Mouse (Mus musculus) layer of hippocampus, postnatal 14 days (tissue): ENCODE results near the gene Epb41l3. TPM values are rescaled to one million over a fixed set of nuclear protein-coding genes. Genes with fewer than 3 reads are reported as not detected.

Experiments used
- DNase-seq, 2 experiments: peaks; one replicate each; pipeline ENCODE4 v3.0.0; 2021 to 2022; ENCODE audit warnings: low spot score in 2 of 2, mixed read lengths in 1 of 2
- total RNA-seq, 2 experiments: library from RNA; stranded (reverse); gene quantifications; 2 replicates each; pipeline ENCODE4 v1.2.3; 2021

The Epb41l3 gene
- total RNA-seq, 2 experiments from 2014 or later, result 136 to 169 TPM

DNA sequence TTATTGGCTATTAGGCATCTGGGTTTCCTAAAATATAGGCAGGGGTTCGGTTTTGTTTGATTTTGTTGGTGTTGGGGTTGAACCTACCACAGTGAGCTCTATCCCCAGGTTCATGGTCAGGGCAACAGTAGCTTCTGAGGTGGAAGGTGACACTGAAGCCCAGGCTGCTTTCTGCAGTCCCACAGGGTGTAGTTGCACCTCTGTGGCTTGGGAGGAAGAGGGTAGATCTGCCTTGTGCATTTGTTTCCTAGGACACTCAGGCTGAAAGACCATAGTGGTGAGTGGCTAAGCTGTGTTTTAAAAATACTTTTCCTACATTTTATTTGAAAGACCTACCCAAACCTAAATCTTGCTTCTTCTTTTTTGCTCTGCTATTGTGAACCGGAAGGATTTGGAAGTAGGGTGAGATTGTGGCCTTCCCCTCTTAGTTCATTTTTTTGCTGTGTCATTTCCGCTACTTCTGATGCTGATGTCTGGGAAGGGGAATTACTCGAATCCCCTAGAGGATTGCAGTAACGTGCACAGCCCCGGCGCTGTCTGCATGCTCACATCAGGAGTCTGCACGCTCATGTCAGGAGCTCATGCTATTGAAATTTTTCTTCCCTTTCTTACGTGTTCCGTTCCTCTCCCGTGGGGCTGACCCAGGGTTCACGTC, 105.5 kb downstream of the Epb41l3 start:
- no peak for DNase-seq

DNA sequence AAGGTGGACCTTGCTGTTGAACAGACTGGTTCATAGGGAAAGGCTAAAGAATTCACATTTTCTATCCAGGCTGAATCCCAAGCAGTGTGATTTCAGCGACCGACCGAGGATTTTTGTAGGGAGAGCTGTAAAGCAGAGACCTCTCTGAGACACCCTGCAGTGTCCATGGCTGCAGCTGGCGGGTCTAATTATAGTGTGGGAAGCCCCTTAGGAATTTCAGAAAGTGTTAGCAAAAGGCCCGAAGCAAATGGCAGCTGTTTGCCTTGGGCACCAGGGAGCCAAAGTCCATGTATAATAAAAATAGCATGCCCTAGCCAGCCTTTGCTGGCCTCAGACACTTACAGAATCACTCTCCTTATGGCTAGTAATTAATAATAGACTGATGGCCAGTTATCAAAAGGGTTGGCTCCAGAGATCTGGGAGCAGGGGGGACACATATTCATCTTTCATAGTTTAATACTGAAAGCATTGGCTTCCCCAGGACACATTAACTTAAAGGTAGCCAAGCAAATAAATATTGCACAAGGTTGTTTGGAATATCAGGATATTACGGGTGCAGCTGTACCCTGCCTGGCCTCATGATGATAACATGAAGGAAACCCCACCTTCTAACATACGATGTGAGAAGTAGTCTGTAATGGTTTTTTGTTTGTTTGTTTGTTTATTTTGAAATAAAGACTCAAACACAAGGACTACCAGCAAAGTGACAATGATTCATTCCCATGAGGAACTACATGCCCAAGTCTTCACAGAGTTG, 106.3 kb downstream of the Epb41l3 start:
- no peak for DNase-seq

DNA sequence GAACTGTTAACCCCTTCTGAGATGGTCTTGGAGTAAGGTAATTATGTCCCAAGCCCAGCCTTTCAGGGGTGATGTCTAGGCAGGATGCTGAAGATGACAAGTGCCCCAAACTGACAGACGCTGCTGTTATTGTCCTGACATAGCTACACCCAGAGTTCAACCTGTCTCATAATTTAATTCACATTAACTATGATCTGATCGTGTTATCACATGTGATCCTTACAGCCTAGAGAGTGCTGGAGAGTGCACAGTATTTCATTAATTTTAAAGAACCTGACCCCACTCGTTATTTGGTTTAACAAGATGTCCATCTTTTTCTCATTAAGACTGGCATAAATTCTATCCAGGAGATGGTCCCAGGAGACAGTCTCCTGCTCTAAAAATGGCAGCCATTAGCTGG, 112.3 kb downstream of the Epb41l3 start:
- DNase-seq, result no peak

DNA sequence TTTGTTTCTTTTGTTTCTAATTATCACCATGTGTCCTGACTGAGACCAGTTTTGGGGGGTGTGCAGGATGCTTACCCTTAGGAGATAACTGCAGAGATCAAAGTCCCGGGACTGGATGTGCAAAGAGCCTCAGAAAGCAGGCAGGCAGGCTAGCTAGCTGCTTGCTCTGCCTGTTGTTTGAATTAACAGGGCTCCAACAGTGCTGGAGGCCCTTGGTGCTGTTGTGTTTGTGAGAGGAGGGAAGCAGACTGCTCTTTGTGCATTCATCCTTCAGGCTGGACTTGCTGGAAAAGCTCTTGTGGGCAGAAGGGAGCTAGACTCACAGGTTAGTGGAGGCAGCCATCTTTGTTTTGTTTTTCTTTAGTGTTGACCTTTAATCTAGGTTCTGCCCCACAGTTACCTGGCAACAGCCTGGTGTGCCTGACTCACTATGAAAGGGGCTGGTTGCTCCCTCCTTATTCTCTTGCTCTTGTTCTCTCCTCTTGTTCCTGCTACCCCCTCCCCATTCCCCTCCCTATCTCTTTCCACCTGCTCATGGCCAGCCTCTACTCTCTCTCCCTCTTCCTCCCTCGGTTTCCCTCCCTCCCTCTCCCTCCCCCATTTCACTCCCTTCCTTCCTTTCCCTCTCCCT, 117.5 kb downstream of the Epb41l3 start:
- no peak for DNase-seq

DNA sequence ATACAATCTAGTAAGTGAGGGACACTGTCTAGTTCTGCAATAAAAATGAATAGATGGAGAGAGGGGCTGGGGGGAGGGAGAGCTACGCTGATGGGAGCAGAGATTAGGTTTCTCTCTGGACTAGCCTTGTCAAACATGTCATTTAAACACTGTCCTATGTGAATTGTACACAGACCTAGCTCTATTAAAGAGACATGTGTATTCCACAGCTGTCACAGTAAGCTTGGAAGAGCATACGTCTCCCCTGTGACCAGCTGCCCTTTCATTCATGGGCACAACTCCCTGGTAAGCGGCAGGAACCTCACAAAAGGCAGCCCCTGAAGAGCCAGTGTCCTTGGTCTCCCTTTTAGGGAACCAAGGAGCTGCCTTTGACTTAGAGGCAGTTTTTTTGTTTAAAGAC, 119.1 kb downstream of the Epb41l3 start:
- no peak for DNase-seq

DNA sequence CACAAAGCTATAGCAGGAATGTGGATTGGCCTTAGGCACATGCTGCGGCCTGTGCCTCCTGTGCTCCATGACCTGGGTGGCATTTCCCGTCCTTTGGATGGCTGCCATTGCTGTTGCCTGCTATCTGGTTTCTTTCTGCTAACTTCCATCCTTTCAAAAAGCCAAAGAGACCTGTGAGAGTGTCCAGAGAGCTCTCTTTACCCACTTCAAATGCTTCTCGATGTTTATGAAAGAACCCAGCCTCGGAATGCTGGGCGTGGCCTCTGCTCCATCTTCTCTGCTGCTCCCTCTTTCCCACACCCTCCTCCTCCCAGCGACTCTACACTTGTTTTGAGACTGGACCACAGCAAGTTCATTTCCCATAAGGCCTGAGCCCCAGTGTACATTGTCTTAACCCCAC, 120.3 kb downstream of the Epb41l3 start:
- DNase-seq, result no peak

DNA sequence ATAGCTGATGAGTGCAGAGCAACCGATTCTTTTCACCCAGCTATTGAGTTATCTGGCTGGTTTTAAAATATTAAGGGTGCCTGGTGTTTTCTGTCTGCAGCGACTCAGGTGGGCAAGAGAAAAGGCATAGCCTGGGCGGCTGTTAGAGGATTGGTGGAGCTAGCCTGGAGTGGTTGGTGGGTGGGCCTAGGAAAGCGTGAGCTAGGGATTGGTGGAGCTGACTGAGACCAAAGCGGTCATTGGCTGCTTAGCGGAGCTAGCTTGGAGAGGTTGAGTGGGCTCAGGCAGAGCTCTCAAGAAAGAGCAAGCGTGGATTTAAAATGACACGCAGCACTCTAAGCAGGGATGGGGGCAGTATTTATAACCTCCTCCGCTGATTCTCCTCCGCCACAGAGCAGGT, 121.2 kb downstream of the Epb41l3 start:
- DNase-seq, result no peak

DNA sequence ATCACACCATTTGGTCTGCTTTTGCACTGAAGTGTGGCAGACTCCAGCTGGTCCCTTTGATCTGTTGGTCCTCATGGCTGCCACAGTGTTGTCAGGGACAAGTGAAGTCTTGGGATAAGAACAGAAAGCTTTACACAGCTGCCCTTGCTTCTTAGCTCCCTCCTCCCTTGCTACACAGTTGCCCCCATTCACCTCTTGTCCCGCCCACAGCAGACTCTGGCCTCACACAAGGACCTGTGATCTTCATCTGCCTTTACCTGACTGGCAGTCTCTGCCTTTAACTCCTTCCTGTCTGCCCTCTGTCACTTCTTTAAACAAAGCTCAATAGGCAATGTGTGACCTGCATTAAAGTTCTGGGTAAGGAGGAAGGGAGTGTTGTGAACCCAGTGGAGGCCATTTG, 123.3 kb downstream of the Epb41l3 start:
- DNase-seq, result no peak

DNA sequence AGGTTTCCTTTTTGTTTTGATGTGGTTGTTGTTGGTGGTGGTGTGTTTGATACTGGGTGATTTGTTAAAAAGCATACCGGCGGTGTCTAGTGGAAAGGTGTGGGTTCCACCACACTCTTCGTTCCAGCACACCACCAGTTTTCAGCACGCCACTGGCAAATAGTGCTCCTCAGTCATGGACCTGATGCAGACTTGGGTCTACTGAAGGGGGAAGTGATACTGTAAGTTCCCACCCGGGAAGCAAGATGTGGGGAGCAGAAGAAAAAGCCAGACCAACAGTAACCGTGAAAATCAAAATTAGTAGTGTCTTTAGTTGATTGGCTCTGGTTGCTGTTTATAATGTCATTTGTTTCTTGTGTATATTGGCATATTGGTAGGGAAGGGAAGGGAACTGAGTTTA, 124.3 kb downstream of the Epb41l3 start:
- DNase-seq, result no peak

DNA sequence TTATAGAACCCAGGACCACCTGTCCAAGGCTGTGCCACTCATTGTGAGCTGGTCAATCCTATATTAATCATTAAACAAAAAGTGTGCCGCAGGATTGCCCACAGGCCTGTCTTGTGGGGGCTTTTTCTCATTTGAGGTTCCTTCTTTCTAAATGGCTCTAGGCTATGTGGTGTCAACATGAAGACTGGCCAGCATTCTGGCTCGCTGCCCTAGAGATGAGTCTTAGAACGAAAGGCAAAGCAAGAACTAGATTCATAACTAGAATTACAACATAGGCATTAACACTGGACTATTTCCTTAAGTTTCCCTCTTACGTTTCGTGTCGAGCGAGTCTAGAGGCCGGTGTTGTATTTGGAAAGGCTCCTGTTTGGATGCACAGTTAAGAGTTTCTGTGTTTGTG, 125.5 kb downstream of the Epb41l3 start:
- no peak for DNase-seq

DNA sequence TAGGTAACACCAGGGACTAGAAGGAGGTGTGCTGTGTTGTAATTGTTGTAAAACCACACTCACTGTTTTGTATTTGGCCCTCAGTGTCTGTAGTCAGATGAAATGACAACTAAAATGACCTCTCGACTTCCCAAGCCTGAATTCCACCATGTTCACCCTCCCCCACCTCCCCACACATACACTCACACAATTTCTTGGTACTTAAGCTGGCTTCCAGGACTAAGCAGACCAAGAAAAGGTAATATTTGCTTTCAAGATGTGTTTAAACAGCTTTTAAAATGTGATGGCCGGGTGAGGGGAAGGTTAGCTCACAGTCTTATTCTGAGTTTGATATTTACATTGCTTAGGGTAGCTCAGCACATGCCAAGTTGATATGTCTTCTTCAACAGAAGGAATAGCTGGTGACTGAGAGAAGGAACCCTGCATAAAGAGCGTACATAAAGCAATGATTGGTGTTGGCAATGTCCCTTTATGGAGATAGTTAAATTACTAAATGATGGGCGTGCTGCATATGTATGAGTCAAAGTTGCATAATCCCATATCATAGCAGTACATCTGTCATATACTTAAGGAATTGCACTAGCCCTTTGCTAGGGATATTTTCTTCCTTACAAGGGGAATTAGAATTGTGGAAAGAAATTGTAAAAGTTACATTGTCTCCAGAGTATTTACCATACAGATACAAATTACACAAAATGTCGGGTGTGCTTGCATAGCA, 130.0 kb downstream of the Epb41l3 start:
- DNase-seq, result no peak

DNA sequence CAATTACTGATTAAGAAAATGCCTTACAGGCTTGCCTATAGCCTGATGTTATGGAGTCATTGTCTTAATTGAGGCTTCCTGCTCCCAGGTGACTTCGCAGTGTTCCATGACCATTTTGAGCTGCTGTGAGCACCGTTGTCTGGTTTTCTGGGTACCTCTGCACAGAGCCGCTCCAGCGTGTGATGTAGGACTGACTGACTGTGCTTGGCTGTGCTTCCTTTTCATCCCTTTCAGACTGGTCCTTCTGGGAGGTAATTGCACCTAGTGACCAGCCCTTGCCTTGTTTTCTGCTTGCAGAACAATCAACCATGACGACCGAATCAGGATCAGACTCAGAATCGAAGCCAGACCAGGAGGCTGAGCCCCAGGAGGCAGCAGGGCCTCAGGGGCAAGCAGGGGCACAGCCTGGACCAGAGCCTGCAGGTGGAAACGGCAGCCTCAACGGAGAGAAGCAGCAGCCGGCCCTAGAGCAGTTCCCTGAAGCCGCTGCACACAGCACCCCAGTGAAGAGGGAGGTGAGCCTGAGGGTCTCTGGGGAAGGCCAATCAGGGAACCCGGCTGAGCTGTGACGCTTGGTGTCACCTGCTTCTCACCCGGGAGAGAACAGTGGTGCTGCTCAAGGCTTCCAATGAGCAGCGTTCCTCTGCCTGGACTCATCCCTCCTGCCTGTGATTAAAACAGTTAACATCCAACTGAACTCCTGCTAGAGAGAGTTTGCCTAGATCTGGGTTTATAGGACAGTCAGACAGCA, 132.3 kb downstream of the Epb41l3 start:
- no peak for DNase-seq

DNA sequence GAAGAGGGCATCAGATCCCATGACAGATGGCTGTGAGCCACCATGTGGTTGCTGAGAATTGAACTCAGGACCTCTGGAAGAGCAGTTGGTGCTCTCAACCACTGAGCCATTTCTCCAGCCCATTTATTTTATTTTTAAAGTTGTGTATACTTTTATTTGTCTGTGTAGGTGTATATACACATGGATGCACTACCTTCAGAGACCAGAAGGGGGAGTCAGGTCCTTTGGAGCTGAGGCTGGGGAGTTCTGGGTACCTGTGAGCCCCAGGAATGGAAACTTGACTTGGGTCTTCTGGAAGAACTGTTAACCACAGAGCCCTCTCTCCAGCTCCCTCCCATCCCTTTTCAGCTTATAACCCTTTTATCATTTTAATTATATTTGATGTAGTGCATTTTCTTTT, 135.6 kb downstream of the Epb41l3 start:
- no peak for DNase-seq

DNA sequence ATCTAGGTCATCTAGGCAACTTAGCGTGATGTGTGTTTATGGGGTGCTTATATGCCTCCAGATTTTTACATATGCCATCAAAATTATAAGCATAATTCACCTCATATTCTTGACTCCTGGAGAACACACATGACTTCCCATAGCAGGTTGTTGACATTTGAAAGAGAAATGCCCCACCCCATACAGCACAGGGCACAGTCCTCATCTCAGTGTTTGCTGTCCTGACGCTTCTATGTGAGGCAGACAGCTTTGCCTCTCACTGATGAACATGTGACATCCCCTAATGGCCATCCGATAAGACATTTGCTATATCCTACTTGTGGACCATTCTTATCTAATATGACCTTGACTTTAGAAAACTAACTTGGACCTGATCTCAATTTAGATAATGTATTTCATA, 140.6 kb downstream of the Epb41l3 start:
- no peak for DNase-seq

DNA sequence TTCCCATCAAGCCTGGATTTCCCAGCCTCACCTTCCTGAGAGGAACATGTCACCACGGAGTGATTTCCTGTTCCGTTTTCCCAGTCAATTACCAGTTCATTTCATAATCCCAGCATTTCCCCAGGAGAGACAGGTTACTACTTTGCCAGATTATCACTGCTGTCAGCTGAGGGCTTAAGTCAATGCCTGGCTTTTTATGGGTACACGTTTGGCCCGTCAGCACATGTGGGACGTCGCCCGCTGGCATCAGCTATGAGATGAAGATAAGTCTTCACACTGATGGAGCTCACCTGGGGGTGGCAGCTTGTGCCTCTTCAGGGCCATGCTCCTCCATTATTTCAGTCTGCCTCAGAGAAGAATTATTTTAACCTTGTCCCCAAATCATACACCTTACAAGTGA, 145.4 kb downstream of the Epb41l3 start:
- DNase-seq, result no peak

DNA sequence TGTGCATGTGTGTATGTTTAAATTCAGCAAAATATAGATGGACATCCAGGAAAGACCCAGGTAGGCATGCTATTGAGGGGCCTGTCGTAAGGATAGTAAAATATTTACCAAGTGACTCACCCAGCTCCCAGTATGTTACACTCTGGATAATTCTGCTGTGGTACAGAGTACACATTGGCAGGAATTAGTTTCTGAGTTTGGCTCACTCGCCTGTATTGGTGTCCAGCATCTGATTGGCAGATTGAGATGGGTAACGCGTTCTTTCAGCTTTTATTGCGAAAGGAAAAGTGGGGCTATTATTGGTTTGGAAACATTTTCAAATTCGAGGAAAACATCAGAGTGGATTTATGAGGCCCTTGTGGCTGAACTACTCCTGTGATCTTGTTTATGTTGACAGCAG, 145.9 kb downstream of the Epb41l3 start:
- DNase-seq, result peak; percentile 14 to 62

DNA sequence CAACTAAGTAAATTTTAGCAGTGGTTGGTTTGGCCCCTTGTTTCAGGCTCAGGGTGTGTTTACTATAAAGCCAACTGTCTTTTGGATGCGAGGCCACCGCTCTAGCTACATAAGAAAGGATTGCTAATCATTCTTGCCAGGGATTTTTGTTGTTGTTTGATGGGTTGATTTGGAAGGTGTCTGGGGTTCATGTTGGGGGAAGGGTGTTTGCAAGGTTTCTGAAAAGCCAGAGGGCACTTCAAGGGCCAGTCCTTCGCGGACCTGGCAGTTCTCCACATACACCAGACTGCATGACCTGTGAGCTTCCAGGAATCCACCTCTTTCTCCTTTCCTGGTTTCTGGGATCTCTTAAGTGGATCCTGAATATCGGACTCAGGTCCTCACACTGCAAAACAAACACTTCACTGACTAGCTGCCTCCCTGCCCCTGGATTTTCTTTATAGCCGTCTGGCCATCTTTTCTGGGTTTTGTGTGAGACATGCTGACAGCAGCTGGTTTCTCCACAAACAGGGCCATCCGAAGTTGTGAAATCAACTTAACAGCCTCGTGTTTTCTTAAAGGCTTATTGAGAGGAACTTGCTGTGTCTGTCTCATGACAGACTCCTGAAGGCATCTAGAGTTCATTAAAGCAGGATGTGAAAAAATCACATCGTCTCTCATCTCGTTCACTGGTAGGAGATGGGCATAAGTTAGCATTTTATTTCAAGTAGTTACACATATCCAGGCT, 146.6 kb downstream of the Epb41l3 start:
- no peak for DNase-seq

DNA sequence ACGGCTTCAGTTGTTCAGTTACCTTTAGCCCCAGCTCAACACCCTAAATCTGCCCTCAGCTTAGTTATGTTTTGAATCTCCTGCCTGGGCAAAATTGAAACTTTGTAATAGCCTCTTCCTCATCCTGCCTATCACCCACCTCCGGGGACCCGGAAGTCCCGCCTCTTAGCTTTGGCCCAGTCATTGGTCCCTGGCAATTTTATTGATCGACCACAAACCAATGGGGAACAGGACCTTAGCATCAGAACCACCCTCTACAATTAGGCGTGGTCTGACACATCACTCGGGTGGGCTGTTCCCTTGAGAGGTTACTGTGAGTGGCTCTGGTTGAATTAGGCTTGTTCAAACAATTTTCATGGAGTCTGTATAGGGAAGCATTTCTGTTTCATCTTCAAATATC, 150.5 kb downstream of the Epb41l3 start:
- no peak for DNase-seq

DNA sequence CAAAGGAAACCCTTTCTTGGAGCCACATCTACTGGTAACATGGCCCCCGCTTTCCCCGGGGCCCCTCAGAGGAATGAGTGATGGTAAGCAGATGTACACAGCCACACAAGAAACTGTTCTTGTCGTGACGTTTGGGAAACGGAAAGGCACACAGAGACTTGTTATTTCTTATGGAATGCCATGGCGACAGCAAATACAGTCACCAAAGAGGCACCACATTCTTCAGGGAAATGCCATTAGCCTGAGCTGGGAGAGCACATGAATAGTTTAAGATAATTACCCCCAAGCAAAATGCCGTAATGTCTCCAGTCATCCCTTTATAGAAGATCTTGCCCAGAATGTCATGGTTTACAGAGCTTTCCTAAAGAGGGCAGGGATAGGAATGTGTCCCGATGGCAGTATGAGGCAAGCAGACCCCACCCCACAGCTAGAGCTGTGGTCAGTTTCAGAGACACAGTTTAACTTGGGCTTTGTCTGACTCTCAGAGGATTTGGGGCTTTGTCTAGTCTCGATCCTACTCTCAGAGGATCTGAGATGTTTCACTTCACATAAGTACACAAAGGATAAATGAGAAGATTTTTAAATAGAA, 152.0 kb downstream of the Epb41l3 start:
- no peak for DNase-seq

DNA sequence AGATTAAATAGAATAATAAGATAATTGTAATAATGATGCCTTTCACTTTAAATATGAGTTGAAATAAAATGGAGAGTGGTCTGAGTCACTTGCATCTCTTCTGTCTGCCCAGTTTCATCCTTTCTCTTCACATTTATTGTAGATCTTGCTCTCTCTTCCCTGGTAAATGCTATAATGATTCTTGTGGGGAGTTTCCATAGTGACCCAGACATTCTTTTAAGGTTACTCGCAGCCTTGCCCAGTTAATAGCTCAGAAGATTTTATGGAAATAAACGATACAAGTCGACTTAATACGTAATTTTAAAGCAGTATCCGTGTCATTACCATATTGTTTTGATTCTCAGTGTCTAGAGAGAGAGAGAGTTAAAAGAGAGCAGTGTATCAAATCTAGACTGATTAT, 154.0 kb downstream of the Epb41l3 start:
- DNase-seq, result no peak
